Mouse (Mus musculus): ENCODE measurements around the gene Spaca3. TPM values are rescaled to one million over a fixed set of nuclear protein-coding genes. Genes with fewer than 3 reads are reported as not detected.

The Spaca3 gene
- polyA plus RNA-seq, 1 experiment from 2014 or later: not detected

GRCm38 (mm10) chr11:80877131-80877651, 19.0 kb downstream of the Spaca3 start:
- DNase-seq (ENCODE audit: low spot score): no peak
- Histone ChIP-seq H3K36me3 (replicated peaks) (no peaks in the 10 kb centered on the region), H3K4me1 (peaks cover 5% of the 10 kb centered on the region), H3K27me3 (replicated peaks; ENCODE audit: low read depth, poor library complexity, severe bottlenecking) (no peaks in the 10 kb centered on the region), H3K27ac (replicated peaks) (no peak overlapping the region), H3K4me3 (no peak overlapping the region), H3K9me3 (no peaks in the 10 kb centered on the region)
- 64% methylated on average over 11 of the region's 11 CpGs for WGBS

GRCm38 (mm10) chr11:80878026-80878425, 19.9 kb downstream of the Spaca3 start:
- H3K4me1 ChIP-seq: peaks cover 5% of the 10 kb centered on the region
- H3K4me3 ChIP-seq: no peak overlapping the region
- H3K27me3 ChIP-seq (replicated peaks; ENCODE audit: low read depth, poor library complexity, severe bottlenecking): no peaks in the 10 kb centered on the region
- no peaks in the 10 kb centered on the region for H3K36me3 ChIP-seq (replicated peaks)
- WGBS: 88% methylated on average over 2 of the region's 2 CpGs
- no peak overlapping the region for H3K27ac ChIP-seq (replicated peaks)
- DNase-seq (ENCODE audit: low spot score): no peak
- H3K9me3 ChIP-seq: no peaks in the 10 kb centered on the region

GRCm38 (mm10) chr11:80882229-80882810, 24.2 kb downstream of the Spaca3 start:
- peaks cover 10% of the 10 kb centered on the region for H3K27me3 ChIP-seq (replicated peaks; ENCODE audit: low read depth, poor library complexity, severe bottlenecking)
- H3K9me3 ChIP-seq: no peaks in the 10 kb centered on the region
- DNase-seq (ENCODE audit: low spot score): no peak
- 87% methylated on average over 7 of the region's 7 CpGs for WGBS
- no peak overlapping the region for H3K4me3 ChIP-seq
- H3K4me1 ChIP-seq: peaks cover 1% of the 10 kb centered on the region
- H3K27ac ChIP-seq (replicated peaks): no peak overlapping the region
- no peaks in the 10 kb centered on the region for H3K36me3 ChIP-seq (replicated peaks)

- Histone ChIP-seq H3K27me3 (replicated peaks; ENCODE audit: low read depth, poor library complexity, severe bottlenecking) (peaks cover 30% of the 10 kb centered on the region), H3K27ac (replicated peaks) (no peak overlapping the region), H3K9me3 (no peaks in the 10 kb centered on the region), H3K36me3 (replicated peaks) (no peaks in the 10 kb centered on the region), H3K4me3 (no peak overlapping the region), H3K4me1 (peaks cover 6% of the 10 kb centered on the region; the same call in 1 of the 2 replicates)
- 80% methylated on average over 6 of the region's 6 CpGs for WGBS
- no peak for DNase-seq (ENCODE audit: low spot score)
Observed at GRCm38 (mm10) chr11:80884521-80885231, 26.5 kb downstream of the Spaca3 start.

- Histone ChIP-seq H3K4me3 (no peak overlapping the region), H3K9me3 (no peaks in the 10 kb centered on the region), H3K27me3 (replicated peaks; ENCODE audit: low read depth, poor library complexity, severe bottlenecking) (peaks cover 47% of the 10 kb centered on the region), H3K36me3 (replicated peaks) (no peaks in the 10 kb centered on the region), H3K27ac (replicated peaks) (no peak overlapping the region), H3K4me1 (peaks cover 11% of the 10 kb centered on the region; the same call in 1 of the 2 replicates)
- no peak for DNase-seq (ENCODE audit: low spot score)
- 80% methylated on average over 7 of the region's 7 CpGs for WGBS
Observed at GRCm38 (mm10) chr11:80886365-80886764, 28.2 kb downstream of the Spaca3 start.

- Histone ChIP-seq H3K4me1 (peaks cover 11% of the 10 kb centered on the region; the same call in 1 of the 2 replicates), H3K9me3 (no peaks in the 10 kb centered on the region), H3K27me3 (replicated peaks; ENCODE audit: low read depth, poor library complexity, severe bottlenecking) (peaks cover 53% of the 10 kb centered on the region), H3K27ac (replicated peaks) (no peak overlapping the region), H3K36me3 (replicated peaks) (no peaks in the 10 kb centered on the region), H3K4me3 (no peak overlapping the region)
- 58% methylated on average over 3 of the region's 3 CpGs for WGBS
- no peak for DNase-seq (ENCODE audit: low spot score)
Observed at GRCm38 (mm10) chr11:80887021-80887420, 28.9 kb downstream of the Spaca3 start.

- WGBS: 4% methylated on average over 7 of the region's 7 CpGs
- DNase-seq (ENCODE audit: low spot score): no peak
- Histone ChIP-seq H3K9me3 (no peaks in the 10 kb centered on the region), H3K27me3 (replicated peaks; ENCODE audit: low read depth, poor library complexity, severe bottlenecking) (peaks cover 61% of the 10 kb centered on the region), H3K4me1 (peaks cover 11% of the 10 kb centered on the region; the same call in 1 of the 2 replicates), H3K36me3 (replicated peaks) (no peaks in the 10 kb centered on the region), H3K27ac (replicated peaks) (no peak overlapping the region), H3K4me3 (no peak overlapping the region)
Observed at GRCm38 (mm10) chr11:80889336-80890063, 31.3 kb downstream of the Spaca3 start.

- H3K4me3 ChIP-seq: no peak overlapping the region
- no peaks in the 10 kb centered on the region for H3K4me1 ChIP-seq
- no peak overlapping the region for H3K27ac ChIP-seq (replicated peaks)
- no peaks in the 10 kb centered on the region for H3K9me3 ChIP-seq
- 91% methylated on average over 3 of the region's 3 CpGs for WGBS
- DNase-seq (ENCODE audit: low spot score): no peak
- H3K36me3 ChIP-seq (replicated peaks): no peaks in the 10 kb centered on the region
- peaks cover 19% of the 10 kb centered on the region for H3K27me3 ChIP-seq (replicated peaks; ENCODE audit: low read depth, poor library complexity, severe bottlenecking)
Observed at GRCm38 (mm10) chr11:80895853-80896252, 37.7 kb downstream of the Spaca3 start.

- DNase-seq (ENCODE audit: low spot score): no peak
- Histone ChIP-seq H3K9me3 (no peaks in the 10 kb centered on the region), H3K4me3 (no peak overlapping the region), H3K36me3 (replicated peaks) (no peaks in the 10 kb centered on the region), H3K4me1 (no peaks in the 10 kb centered on the region), H3K27ac (replicated peaks) (no peak overlapping the region), H3K27me3 (replicated peaks; ENCODE audit: low read depth, poor library complexity, severe bottlenecking) (no peaks in the 10 kb centered on the region)
- WGBS: 94% methylated on average over 4 of the region's 4 CpGs
Observed at GRCm38 (mm10) chr11:80900555-80900954, 42.4 kb downstream of the Spaca3 start.

GRCm38 (mm10) chr11:80902664-80903063, 44.5 kb downstream of the Spaca3 start:
- 77% methylated on average over 7 of the region's 7 CpGs for WGBS
- no peaks in the 10 kb centered on the region for H3K27me3 ChIP-seq (replicated peaks; ENCODE audit: low read depth, poor library complexity, severe bottlenecking)
- no peaks in the 10 kb centered on the region for H3K36me3 ChIP-seq (replicated peaks)
- H3K4me1 ChIP-seq: no peaks in the 10 kb centered on the region
- DNase-seq (ENCODE audit: low spot score): no peak
- no peaks in the 10 kb centered on the region for H3K9me3 ChIP-seq
- no peak overlapping the region for H3K27ac ChIP-seq (replicated peaks)
- H3K4me3 ChIP-seq: no peak overlapping the region

- Histone ChIP-seq H3K36me3 (replicated peaks) (no peaks in the 10 kb centered on the region), H3K27me3 (replicated peaks; ENCODE audit: low read depth, poor library complexity, severe bottlenecking) (no peaks in the 10 kb centered on the region), H3K4me1 (no peaks in the 10 kb centered on the region), H3K9me3 (no peaks in the 10 kb centered on the region), H3K27ac (replicated peaks) (no peak overlapping the region), H3K4me3 (no peak overlapping the region)
- no peak for DNase-seq (ENCODE audit: low spot score)
- 90% methylated on average over 10 of the region's 10 CpGs for WGBS
Observed at GRCm38 (mm10) chr11:80903426-80903825, 45.3 kb downstream of the Spaca3 start.

- H3K4me1 ChIP-seq: no peaks in the 10 kb centered on the region
- DNase-seq (ENCODE audit: low spot score): no peak
- no peaks in the 10 kb centered on the region for H3K27me3 ChIP-seq (replicated peaks; ENCODE audit: low read depth, poor library complexity, severe bottlenecking)
- 84% methylated on average over 2 of the region's 2 CpGs for WGBS
- H3K9me3 ChIP-seq: no peaks in the 10 kb centered on the region
- H3K36me3 ChIP-seq (replicated peaks): no peaks in the 10 kb centered on the region
- no peak overlapping the region for H3K27ac ChIP-seq (replicated peaks)
- no peak overlapping the region for H3K4me3 ChIP-seq
Observed at GRCm38 (mm10) chr11:80904559-80904958, 46.4 kb downstream of the Spaca3 start.

Measured in embryonic facial prominence, embryonic 10.5 days (tissue).